Mouse (Mus musculus) hindbrain, embryonic 12.5 days (tissue): Measurements from ENCODE around the gene Krtap4-13. TPM values are rescaled to one million over a fixed set of nuclear protein-coding genes. Genes with fewer than 3 reads are reported as not detected.
"Not testable (repeated sequence)": the region's sequence is repeated elsewhere in the genome, so short reads cannot be mapped to it uniquely, and the experiment has no call there.

Experiments used
- ATAC-seq: fragments of 200-750 bp; cut with Nextera tagmentation; 2 replicates; pipeline ENCODE4 v1.8.0; 2017; ENCODE audit warnings: moderate TSS enrichment; ENCODE audit not compliant: low FRiP score
- H3K27ac ChIP-seq: fragments of 300-500 bp; sonication (generic); 2 replicates; pipeline ENCODE4 v1.5.1; 2016; ENCODE audit warnings: mild to moderate bottlenecking
- H3K27me3 ChIP-seq: fragments of 300-500 bp; sonication (generic); 2 replicates; pipeline ENCODE4 v1.6.1; 2016; ENCODE audit warnings: mild to moderate bottlenecking
- H3K36me3 ChIP-seq: fragments of 300-500 bp; sonication (generic); 2 replicates; pipeline ENCODE4 v1.6.1; 2016; ENCODE audit warnings: mild to moderate bottlenecking
- H3K4me1 ChIP-seq: fragments of 300-500 bp; sonication (generic); 2 replicates; pipeline ENCODE4 v1.6.1; 2016
- H3K4me2 ChIP-seq: fragments of 300-500 bp; sonication (generic); replicated peaks from 2 replicates; pipeline ENCODE4 v1.6.1; 2016; ENCODE audit warnings: mild to moderate bottlenecking
- H3K4me3 ChIP-seq: fragments of 300-500 bp; sonication (generic); 2 replicates; pipeline ENCODE4 v1.5.1; 2016; ENCODE audit warnings: mild to moderate bottlenecking
- H3K9ac ChIP-seq: fragments of 300-500 bp; sonication (generic); 2 replicates; pipeline ENCODE4 v1.6.1; 2016; ENCODE audit warnings: mild to moderate bottlenecking, moderate library complexity
- H3K9me3 ChIP-seq: fragments of 300-500 bp; sonication (generic); replicated peaks from 2 replicates; pipeline ENCODE4 v1.6.1; 2016; ENCODE audit warnings: mild to moderate bottlenecking
- WGBS: fragments of 180-500 bp; shearing (Covaris S2); methylation state at CpG from one replicate; pipeline ENCODE4 v1.1.7; 2016; 5-methylcytosine and 5-hydroxymethylcytosine counted together
- polyA plus RNA-seq: library from polyadenylated mRNA; unstranded; fragments of >200 nt; fragmentation: Nextera tagmentation; extraction: Ambion mirVana; gene quantifications from 2 replicates; pipeline ENCODE4 v1.2.1, GENCODE M21; 2016

Krtap4-13 gene
- not detected in 2 replicates for polyA plus RNA-seq

- H3K27me3 ChIP-seq, H3K9me3 ChIP-seq, H3K36me3 ChIP-seq, H3K4me3 ChIP-seq, H3K27ac ChIP-seq, H3K9ac ChIP-seq, H3K4me2 ChIP-seq, ATAC-seq, H3K4me1 ChIP-seq: not testable (repeated sequence)
These were observed at the start of gene Krtap4-13 for GRCm38 (mm10) chr11:99809792-99810191. Gene Krtap4-13, minus strand, starts transcription at chr11:99809892.

- H3K27ac ChIP-seq, result no peak overlapping the region
- no peaks in the 10 kb centered on the region for H3K4me1 ChIP-seq
- ATAC-seq, result no peak
- H3K9ac ChIP-seq, result no peak overlapping the region
- no peaks in the 10 kb centered on the region for H3K9me3 ChIP-seq
- H3K27me3 ChIP-seq, result no peaks in the 10 kb centered on the region
- H3K36me3 ChIP-seq, result no peaks in the 10 kb centered on the region
- 83% methylated on average over 2 of the region's 2 CpGs for WGBS
- H3K4me3 ChIP-seq, result no peak overlapping the region
- H3K4me2 ChIP-seq, result no peak overlapping the region
These were observed 49.1 kb upstream of the Krtap4-13 start for GRCm38 (mm10) chr11:99858761-99859160.

GRCm38 (mm10) chr11:99857617-99858016 is 47.9 kb upstream of the Krtap4-13 start, which contains the start of gene Gm11568:
Gene Gm11568, plus strand, starts transcription at chr11:99857917.
- H3K4me1 ChIP-seq, result no peaks in the 10 kb centered on the region
- no peak within 1 kb of the TSS for H3K9ac ChIP-seq
- H3K4me2 ChIP-seq, result no peak within 1 kb of the TSS
- H3K4me3 ChIP-seq, result no peak within 1 kb of the TSS
- WGBS, result 86% methylated on average over 2 of the region's 2 CpGs
- no peak within 1 kb of the TSS for H3K27ac ChIP-seq
- ATAC-seq, result no peak
- no peaks in the 10 kb centered on the region for H3K27me3 ChIP-seq
- no peaks in the 10 kb centered on the region for H3K36me3 ChIP-seq
- no peaks in the 10 kb centered on the region for H3K9me3 ChIP-seq

- Histone ChIP-seq H3K27ac (no peak overlapping the region), H3K9me3 (no peaks in the 10 kb centered on the region), H3K4me2 (no peak overlapping the region), H3K9ac (no peak overlapping the region), H3K36me3 (no peaks in the 10 kb centered on the region), H3K27me3 (no peaks in the 10 kb centered on the region), H3K4me3 (no peak overlapping the region), H3K4me1 (no peaks in the 10 kb centered on the region)
- WGBS, result 58% methylated on average over 3 of the region's 3 CpGs
- ATAC-seq, result no peak
These were observed 44.4 kb upstream of the Krtap4-13 start for GRCm38 (mm10) chr11:99854121-99854520.

DNA sequence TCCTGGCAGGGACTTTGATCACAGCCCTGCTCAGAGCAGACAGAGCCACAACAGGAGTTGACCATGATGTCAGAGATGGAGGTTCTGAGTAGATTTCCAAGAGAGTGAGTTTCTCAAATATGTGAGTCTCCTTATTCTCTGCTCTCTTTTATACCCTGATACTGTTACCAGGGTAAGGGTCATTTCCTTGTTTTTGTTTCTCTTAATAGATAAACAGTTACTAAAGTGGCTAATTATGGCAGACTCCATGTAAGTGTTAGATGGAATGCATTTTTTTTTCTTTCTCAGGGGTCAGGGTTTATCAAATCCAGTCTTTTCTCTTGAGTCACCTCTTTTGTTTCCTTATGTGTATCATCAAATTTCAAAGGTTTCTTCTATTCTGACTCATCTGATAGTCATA is 41.8 kb upstream of the Krtap4-13 start, which contains the start of gene Krtap4-16:
Gene Krtap4-16 (minus strand): TSS at position 101 of the 400 bp plus-strand sequence.
- Histone ChIP-seq H3K27ac (no peak within 1 kb of the TSS), H3K9me3 (no peaks in the 10 kb centered on the region), H3K36me3 (no peaks in the 10 kb centered on the region), H3K4me2 (no peak within 1 kb of the TSS), H3K4me1 (no peaks in the 10 kb centered on the region), H3K4me3 (no peak within 1 kb of the TSS), H3K27me3 (no peaks in the 10 kb centered on the region), H3K9ac (no peak within 1 kb of the TSS)
- no peak for ATAC-seq

DNA sequence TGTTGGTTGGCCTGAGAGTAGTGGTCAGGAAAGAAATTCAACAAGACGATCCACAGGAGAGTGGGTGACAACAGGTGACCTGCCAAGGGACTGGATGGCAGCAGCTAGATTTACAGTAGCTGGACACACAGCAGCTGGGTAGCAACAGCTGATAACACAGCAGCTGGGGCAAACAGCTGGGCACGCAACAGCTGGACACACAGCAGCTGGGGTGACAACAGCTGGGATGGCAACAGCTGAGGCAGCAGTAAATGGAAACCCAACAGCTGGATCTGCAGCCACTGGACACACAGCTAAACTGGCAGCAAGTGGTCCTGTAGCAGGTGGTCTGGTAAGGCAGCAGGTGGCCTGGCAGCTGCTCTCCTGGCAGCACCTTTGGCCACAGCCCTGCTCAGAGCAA is 37.1 kb upstream of the Krtap4-13 start:
- WGBS, result 88% methylated on average over 2 of the region's 2 CpGs
- no peak overlapping the region for H3K4me2 ChIP-seq

GRCm38 (mm10) chr11:99842185-99842584 is 32.5 kb upstream of the Krtap4-13 start:
- Histone ChIP-seq H3K4me1 (no peaks in the 10 kb centered on the region), H3K36me3 (no peaks in the 10 kb centered on the region), H3K4me3 (no peak overlapping the region), H3K4me2 (no peak overlapping the region), H3K9ac (no peak overlapping the region), H3K27me3 (no peaks in the 10 kb centered on the region), H3K9me3 (no peaks in the 10 kb centered on the region), H3K27ac (no peak overlapping the region)
- no peak for ATAC-seq
- 70% methylated on average over 1 of the region's 1 CpGs for WGBS

More for the DNA sequence above, 37.1 kb upstream of the Krtap4-13 start:
- Histone ChIP-seq H3K36me3 (no peaks in the 10 kb centered on the region), H3K4me3 (no peak overlapping the region), H3K4me1 (no peaks in the 10 kb centered on the region), H3K27me3 (no peaks in the 10 kb centered on the region), H3K27ac (no peak overlapping the region), H3K9me3 (no peaks in the 10 kb centered on the region), H3K9ac (no peak overlapping the region)
- ATAC-seq, result no peak

GRCm38 (mm10) chr11:99837966-99838365 is 28.3 kb upstream of the Krtap4-13 start, which contains the start of gene 2300003K06Rik:
Gene 2300003K06Rik, minus strand, starts transcription at chr11:99838066.
- no peaks in the 10 kb centered on the region for H3K36me3 ChIP-seq
- H3K9ac ChIP-seq, result no peak within 1 kb of the TSS

DNA sequence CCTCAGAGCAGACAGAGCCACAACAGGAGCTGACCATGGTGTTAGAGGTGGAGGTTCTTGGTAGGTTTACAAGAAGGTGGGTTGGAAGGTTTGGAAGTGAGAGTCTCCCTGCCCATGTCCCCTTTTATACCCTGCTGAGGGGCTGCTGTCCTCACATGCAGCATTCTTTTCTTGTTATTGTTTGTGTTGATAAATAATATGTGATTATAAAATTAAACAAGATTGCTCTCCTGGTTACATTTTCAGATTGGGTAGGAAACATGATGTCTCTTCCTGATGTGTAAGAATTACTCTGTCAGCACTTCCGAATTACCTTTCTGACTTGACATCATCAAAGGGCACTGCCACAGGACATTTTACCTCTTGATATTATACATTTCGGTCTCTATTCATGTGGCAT is 5.9 kb upstream of the Krtap4-13 start, which contains the start of gene Gm11564:
Gene Gm11564 (minus strand): TSS at position 101 of the 400 bp plus-strand sequence.
- H3K4me3 ChIP-seq, H3K4me1 ChIP-seq, H3K27me3 ChIP-seq, ATAC-seq, H3K27ac ChIP-seq, H3K4me2 ChIP-seq, H3K9me3 ChIP-seq, H3K9ac ChIP-seq, H3K36me3 ChIP-seq: not testable (repeated sequence)
- 94% methylated on average over 2 of the region's 2 CpGs for WGBS

More at GRCm38 (mm10) chr11:99837966-99838365, 28.3 kb upstream of the Krtap4-13 start, which contains the start of gene 2300003K06Rik:
- H3K27me3 ChIP-seq, result no peaks in the 10 kb centered on the region
- H3K4me2 ChIP-seq, result no peak within 1 kb of the TSS
- no peaks in the 10 kb centered on the region for H3K4me1 ChIP-seq
- WGBS, result 78% methylated on average over 1 of the region's 1 CpGs
- no peak within 1 kb of the TSS for H3K4me3 ChIP-seq
- ATAC-seq, result no peak
- no peak within 1 kb of the TSS for H3K27ac ChIP-seq
- no peaks in the 10 kb centered on the region for H3K9me3 ChIP-seq

GRCm38 (mm10) chr11:99804346-99804745 is 5.3 kb downstream of the Krtap4-13 start, which contains the start of gene Gm11554:
Gene Gm11554, minus strand, starts transcription at chr11:99804446.
- H3K9me3 ChIP-seq, H3K9ac ChIP-seq, H3K4me2 ChIP-seq, ATAC-seq, H3K27ac ChIP-seq, H3K36me3 ChIP-seq, H3K4me1 ChIP-seq, H3K27me3 ChIP-seq, H3K4me3 ChIP-seq: not testable (repeated sequence)
- no CpG with 5 or more reads among the region's 1 CpGs for WGBS

GRCm38 (mm10) chr11:99798832-99799231 is 10.9 kb downstream of the Krtap4-13 start, which contains the start of gene Gm11569:
Gene Gm11569, minus strand, starts transcription at chr11:99798932.
- H3K4me2 ChIP-seq, H3K27me3 ChIP-seq, H3K9me3 ChIP-seq, H3K4me3 ChIP-seq, H3K4me1 ChIP-seq, H3K9ac ChIP-seq, H3K36me3 ChIP-seq, ATAC-seq, H3K27ac ChIP-seq: not testable (repeated sequence)
- no CpG with 5 or more reads among the region's 1 CpGs for WGBS

- H3K36me3 ChIP-seq, result no peaks in the 10 kb centered on the region
- no peak within 1 kb of the TSS for H3K9ac ChIP-seq
- H3K4me2 ChIP-seq, result no peak within 1 kb of the TSS
- H3K27ac ChIP-seq, result no peak within 1 kb of the TSS
- 87% methylated on average over 2 of the region's 2 CpGs for WGBS
- ATAC-seq, result no peak
- 0 out of 2 replicates have a peak, but pooled peaks cover 3% of the 10 kb centered on the region for H3K27me3 ChIP-seq
- H3K4me3 ChIP-seq, result no peak within 1 kb of the TSS
- H3K9me3 ChIP-seq, result no peaks in the 10 kb centered on the region
- no peaks in the 10 kb centered on the region for H3K4me1 ChIP-seq
These were observed 16.3 kb downstream of the Krtap4-13 start, which contains the start of gene Gm11596 for GRCm38 (mm10) chr11:99793367-99793766. Gene Gm11596, minus strand, starts transcription at chr11:99793467.

DNA sequence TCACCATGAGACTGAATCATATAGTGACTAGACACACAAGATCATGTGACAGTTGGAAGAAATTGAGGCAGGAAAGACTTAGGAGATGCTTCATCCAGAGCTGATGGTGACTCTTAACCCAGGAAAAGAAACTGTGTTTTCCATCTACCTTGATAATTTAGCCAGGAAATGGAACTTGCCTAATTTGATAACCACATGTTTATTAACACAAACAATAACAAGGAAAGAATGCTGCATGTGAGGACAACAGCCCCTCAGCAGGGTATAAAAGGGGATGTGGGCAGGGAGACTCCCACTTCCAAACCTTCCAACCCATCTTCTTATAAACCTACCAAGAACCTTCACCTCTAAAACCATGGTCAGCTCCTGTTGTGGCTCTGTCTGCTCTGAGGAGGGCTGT is 24.8 kb downstream of the Krtap4-13 start, which contains the start of gene Krtap4-9:
Gene Krtap4-9 (plus strand): TSS at position 301 of the 400 bp plus-strand sequence.
- not testable (repeated sequence) for H3K9me3 ChIP-seq, H3K27ac ChIP-seq, H3K4me3 ChIP-seq, H3K4me1 ChIP-seq, H3K36me3 ChIP-seq, H3K27me3 ChIP-seq, H3K4me2 ChIP-seq, ATAC-seq, H3K9ac ChIP-seq
